Mouse (Mus musculus) activated CD4-positive, CD25-positive, alpha-beta regulatory T cell (primary cell): Measurements from ENCODE around the gene Ctso. TPM values are rescaled to one million over a fixed set of nuclear protein-coding genes. Genes with fewer than 3 reads are reported as not detected.

ENCODE experiments used
- polyA plus RNA-seq, 2 experiments: library from polyadenylated mRNA; unstranded; fragments of 100-300 nt; shearing (Covaris generic); gene quantifications; one replicate each; pipeline ENCODE4 v1.2.1; 2017

Ctso gene
- polyA plus RNA-seq: 10 to 100 TPM; 43.9 to 52.4 TPM

GRCm38 (mm10) chr3:81932141-81933101 is at the start of gene Ctso:
Gene Ctso, plus strand, starts transcription at chr3:81932601.

GRCm38 (mm10) chr3:81976102-81976501 is 43.7 kb downstream of the Ctso start, which contains the start of gene Tdo2:
Gene Tdo2, minus strand, starts transcription at chr3:81976202.

GRCm38 (mm10) chr3:81981990-81982389 is 49.6 kb downstream of the Ctso start, which contains the start of gene Asic5:
Gene Asic5, plus strand, starts transcription at chr3:81982290.

Other genes starting within 250 kb of the Ctso start
- gene Tdo2, start 43.6 kb downstream of the Ctso start, polyA plus RNA-seq: 1 to 10 TPM in 1 of 2 experiments, not detected in 1; 1.1 TPM
- not detected for gene Asic5, start 49.7 kb downstream of the Ctso start, polyA plus RNA-seq
- gene Gucy1b1, start 142.1 kb downstream of the Ctso start, polyA plus RNA-seq: 1 to 10 TPM in 1 of 2 experiments, under 1 TPM in 1; 0.47 to 8.7 TPM
- gene Gucy1a1, start 213.2 kb downstream of the Ctso start, polyA plus RNA-seq: 10 to 100 TPM in 1 of 2 experiments, 1 to 10 TPM in 1; 1.3 to 11.2 TPM